Comparison of ENCODE assay signal across 8 mouse cellular contexts in genomic region chr8:111032916-111033315, GRCm38 (mm10). TPM values are rescaled to one million over a fixed set of nuclear protein-coding genes. Genes with fewer than 3 reads are reported as not detected.
A peak's percentile ranks its signal among the peaks of the same experiment; 100 is the strongest.
DNase-seq lines count a peak whose midpoint lies in the region; ATAC-seq and TF ChIP-seq lines count a peak whose summit lies in the region.

Gene Aars, plus strand, starts transcription at chr8:111033144.

- peaks cover 15% of the 10 kb centered on the region for H3K4me1 ChIP-seq in lung, embryonic 14.5 days (ENCODE audit: insufficient read depth)
- H3K4me1 ChIP-seq in heart, embryonic 10.5 days = peaks cover 17% of the 10 kb centered on the region
- peaks cover 23% of the 10 kb centered on the region for H3K4me1 ChIP-seq in midbrain, embryonic 15.5 days

- H3K4me2 ChIP-seq in lung, embryonic 14.5 days = peak within 1 kb of the TSS; percentile 73
- peak within 1 kb of the TSS; percentile 65 for H3K4me2 ChIP-seq in midbrain, embryonic 15.5 days

- H3K4me3 ChIP-seq in lung, embryonic 14.5 days (ENCODE audit: low read depth, low read length) = peak within 1 kb of the TSS; percentile 78
- peak within 1 kb of the TSS; percentile 83 for H3K4me3 ChIP-seq in heart, embryonic 10.5 days
- H3K4me3 ChIP-seq in midbrain, embryonic 15.5 days = peak within 1 kb of the TSS; percentile 79

- TF ChIP-seq CTCF in lung, embryonic 14.5 days (IDR thresholded peaks at IDR 0.05; ENCODE audit: low read depth) = no peak

- no peak for ATAC-seq in lung, embryonic 14.5 days (ENCODE audit: insufficient read depth)
- ATAC-seq in common myeloid progenitor, adult 5-6 weeks (replicated peaks; ENCODE audit: low read depth, poor library complexity, severe bottlenecking) = no peak
- ATAC-seq in midbrain, embryonic 15.5 days (replicated peaks) = no peak

- peaks cover 20% of the 10 kb centered on the region for H3K36me3 ChIP-seq in lung, embryonic 14.5 days (ENCODE audit: insufficient read depth)
- H3K36me3 ChIP-seq in heart, embryonic 10.5 days = peaks cover 15% of the 10 kb centered on the region
- no peaks in the 10 kb centered on the region; the same call in 1 of the 2 replicates for H3K36me3 ChIP-seq in midbrain, embryonic 15.5 days (replicated peaks)

- no peaks in the 10 kb centered on the region for H3K9me3 ChIP-seq in lung, embryonic 14.5 days (ENCODE audit: low read depth, low read length)
- H3K9me3 ChIP-seq in heart, embryonic 10.5 days = no peaks in the 10 kb centered on the region
- no peaks in the 10 kb centered on the region for H3K9me3 ChIP-seq in midbrain, embryonic 15.5 days

- WGBS in lung, embryonic 14.5 days = 93% methylated on average over 7 of the region's 7 CpGs
- WGBS in heart, embryonic 10.5 days = 95% methylated on average over 7 of the region's 7 CpGs
- 94% methylated on average over 7 of the region's 7 CpGs for WGBS in midbrain, embryonic 15.5 days

- DNase-seq in lung, embryonic 14.5 days = no peak
- DNase-seq in lung, postnatal 25 days (ENCODE audit: low spot score) = no peak
- DNase-seq in heart, embryonic 10.5 days (ENCODE audit: low spot score) = no peak
- no peak for DNase-seq in layer of hippocampus, postnatal 25 days (ENCODE audit: extremely low spot score in 1 of 2, low spot score in 1 of 2)
- no peak for DNase-seq in right cerebral cortex, postnatal 25 days
- DNase-seq in cerebellum, postnatal 14 days = no peak

- peak within 1 kb of the TSS; percentile 77 for H3K9ac ChIP-seq in lung, embryonic 14.5 days
- peak within 1 kb of the TSS; percentile 78 for H3K9ac ChIP-seq in midbrain, embryonic 15.5 days

- H3K27ac ChIP-seq in lung, embryonic 14.5 days (ENCODE audit: low read depth) = peak within 1 kb of the TSS; percentile 85
- H3K27ac ChIP-seq in heart, embryonic 10.5 days = peak within 1 kb of the TSS; percentile 95
- peak within 1 kb of the TSS; percentile 90 for H3K27ac ChIP-seq in midbrain, embryonic 15.5 days

- no peaks in the 10 kb centered on the region for H3K27me3 ChIP-seq in lung, embryonic 14.5 days (ENCODE audit: insufficient read depth, low read length)
- peaks cover 8% of the 10 kb centered on the region; the same call in 1 of the 2 replicates for H3K27me3 ChIP-seq in heart, embryonic 10.5 days (ENCODE audit: insufficient read depth, poor library complexity, severe bottlenecking)
- peaks cover 9% of the 10 kb centered on the region; the same call in 1 of the 2 replicates for H3K27me3 ChIP-seq in midbrain, embryonic 15.5 days (replicated peaks)

RNA-seq across cellular contexts. Expression of gene Aars, which starts in this region (rescaled TPM):
- 66.1 and 66.9 TPM in 2 replicates for polyA plus RNA-seq in lung, embryonic 14.5 days (2014; fragmentation: Nextera tagmentation; extraction: Ambion mirVana)
- 45.0 and 48.4 TPM in 2 replicates for total RNA-seq in common myeloid progenitor, adult 5-6 weeks (2017)
- polyA plus RNA-seq in heart, embryonic 10.5 days (2016; fragmentation: Nextera tagmentation; extraction: Ambion mirVana) = 62.9 and 72.4 TPM in 2 replicates
- total RNA-seq in layer of hippocampus, postnatal 25 days (2021) = 10 to 100 TPM; 79.5 to 85.2 TPM
- 86.1 and 91.0 TPM in 2 replicates for polyA plus RNA-seq in midbrain, embryonic 15.5 days (2015; fragmentation: Nextera tagmentation; extraction: Ambion mirVana)
